Mouse (Mus musculus) embryonic facial prominence, embryonic 15.5 days (tissue): ENCODE measurements around the gene Tifab. TPM values are rescaled to one million over a fixed set of nuclear protein-coding genes. Genes with fewer than 3 reads are reported as not detected.
A peak's percentile ranks its signal among the peaks of the same experiment; 100 is the strongest.

Experiments
- ATAC-seq: fragments of 200-750 bp; cut with Nextera tagmentation; 2 replicates; pipeline ENCODE4 v1.8.0; 2017; ENCODE audit warnings: low read depth, moderate TSS enrichment; ENCODE audit not compliant: insufficient number of reproducible peaks, low FRiP score, low TSS enrichment
- H3K27ac ChIP-seq: fragments of 300-500 bp; sonication (generic); replicated peaks from 2 replicates; pipeline ENCODE4 v1.5.1; 2015; ENCODE audit warnings: mild to moderate bottlenecking, inconsistent platforms
- H3K27me3 ChIP-seq: fragments of 300-500 bp; sonication (generic); 2 replicates; pipeline ENCODE4 v1.6.1; 2015; ENCODE audit warnings: inconsistent platforms
- H3K36me3 ChIP-seq: fragments of 300-500 bp; sonication (generic); 2 replicates; pipeline ENCODE4 v1.6.1; 2015; ENCODE audit warnings: mild to moderate bottlenecking, inconsistent platforms
- H3K4me1 ChIP-seq: fragments of 300-500 bp; sonication (generic); 2 replicates; pipeline ENCODE4 v1.6.1; 2015; ENCODE audit warnings: inconsistent platforms
- H3K4me2 ChIP-seq: fragments of 300-500 bp; sonication (generic); replicated peaks from 2 replicates; pipeline ENCODE4 v1.6.1; 2015; ENCODE audit warnings: mild to moderate bottlenecking, inconsistent platforms
- H3K4me3 ChIP-seq: fragments of 300-500 bp; sonication (generic); replicated peaks from 2 replicates; pipeline ENCODE4 v1.5.1; 2015; ENCODE audit warnings: mild to moderate bottlenecking, inconsistent platforms
- H3K9ac ChIP-seq: fragments of 300-500 bp; sonication (generic); 2 replicates; pipeline ENCODE4 v1.6.1; 2015; ENCODE audit warnings: inconsistent platforms
- H3K9me3 ChIP-seq: fragments of 300-500 bp; sonication (generic); replicated peaks from 2 replicates; pipeline ENCODE4 v1.6.1; 2016; ENCODE audit warnings: inconsistent platforms
- WGBS: fragments of 180-500 bp; shearing (Covaris S2); methylation state at CpG from one replicate; pipeline ENCODE4 v1.1.7; 2015; 5-methylcytosine and 5-hydroxymethylcytosine counted together
- polyA plus RNA-seq: library from polyadenylated mRNA; unstranded; fragments of >200 nt; fragmentation: Nextera tagmentation; extraction: Ambion mirVana; gene quantifications from 2 replicates; pipeline ENCODE4 v1.2.1, GENCODE M21; 2015

The Tifab gene
- polyA plus RNA-seq, 1 experiment from 2014 or later = 3.7 TPM

DNA sequence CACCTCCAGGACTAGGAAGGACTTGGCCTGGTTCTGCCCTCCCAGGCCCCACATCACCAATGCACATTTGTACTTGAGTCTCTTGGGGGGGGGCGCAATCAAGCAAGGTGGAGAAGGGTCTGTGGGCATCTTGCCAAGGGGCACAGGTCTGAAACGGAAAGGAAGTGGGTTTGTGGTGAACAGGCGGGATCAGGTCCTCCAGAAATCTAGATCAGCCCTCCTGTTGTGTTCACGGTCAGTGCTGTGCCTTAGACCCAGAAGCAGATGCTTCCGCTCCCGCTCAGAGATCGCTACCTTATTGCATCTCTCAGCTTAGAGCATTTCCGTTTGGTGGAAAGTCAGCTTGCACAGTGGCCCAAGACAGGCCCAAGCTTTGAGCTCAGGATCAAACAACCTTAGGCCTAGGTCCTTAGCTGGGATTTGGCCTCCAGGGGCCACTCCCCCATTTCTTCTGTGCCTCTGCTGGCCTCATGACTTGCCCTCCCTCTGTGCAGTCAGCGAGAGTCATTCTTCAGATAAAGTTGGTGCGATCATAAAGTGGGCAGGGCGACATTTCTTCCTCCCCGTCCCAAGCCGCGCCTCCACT is 19.6 kb downstream of the Tifab start:
- no peak for ATAC-seq
- no peaks in the 10 kb centered on the region for H3K36me3 ChIP-seq
- H3K4me2 ChIP-seq = no peak overlapping the region
- no peak overlapping the region for H3K9ac ChIP-seq
- WGBS = 43% methylated on average over 14 of the region's 14 CpGs
- no peak overlapping the region for H3K27ac ChIP-seq
- H3K27me3 ChIP-seq = no peaks in the 10 kb centered on the region
- no peaks in the 10 kb centered on the region for H3K9me3 ChIP-seq
- no peak overlapping the region for H3K4me3 ChIP-seq
- peaks cover 36% of the 10 kb centered on the region for H3K4me1 ChIP-seq

DNA sequence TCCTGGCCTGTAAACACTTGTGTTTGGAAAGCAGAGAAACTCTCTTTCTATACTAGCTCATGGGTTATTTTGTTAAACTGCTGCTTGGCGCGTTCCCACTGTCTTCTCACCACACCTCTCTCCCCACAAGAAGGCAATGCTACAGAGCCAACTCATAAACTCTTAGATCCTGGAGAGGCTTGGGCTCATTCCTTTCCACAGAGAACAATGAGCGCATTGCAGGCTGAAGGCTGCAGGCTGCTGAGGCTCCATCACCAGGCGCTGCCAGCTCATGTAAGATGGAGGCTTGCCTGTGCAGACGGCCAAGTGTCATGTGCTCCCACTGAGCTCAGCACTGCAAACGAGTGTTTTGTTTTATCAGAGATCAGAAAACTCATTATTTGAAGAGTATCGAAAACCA is 23.0 kb downstream of the Tifab start:
- peaks cover 32% of the 10 kb centered on the region for H3K4me1 ChIP-seq
- no peak overlapping the region for H3K4me3 ChIP-seq
- WGBS = 56% methylated on average over 7 of the region's 7 CpGs
- no peak overlapping the region for H3K9ac ChIP-seq
- no peaks in the 10 kb centered on the region for H3K36me3 ChIP-seq
- 0 out of 2 replicates have a peak overlapping the region, but pooled peaks have one; percentile 58 for H3K27ac ChIP-seq
- no peaks in the 10 kb centered on the region for H3K27me3 ChIP-seq
- H3K9me3 ChIP-seq = no peaks in the 10 kb centered on the region
- H3K4me2 ChIP-seq = no peak overlapping the region
- ATAC-seq = no peak

DNA sequence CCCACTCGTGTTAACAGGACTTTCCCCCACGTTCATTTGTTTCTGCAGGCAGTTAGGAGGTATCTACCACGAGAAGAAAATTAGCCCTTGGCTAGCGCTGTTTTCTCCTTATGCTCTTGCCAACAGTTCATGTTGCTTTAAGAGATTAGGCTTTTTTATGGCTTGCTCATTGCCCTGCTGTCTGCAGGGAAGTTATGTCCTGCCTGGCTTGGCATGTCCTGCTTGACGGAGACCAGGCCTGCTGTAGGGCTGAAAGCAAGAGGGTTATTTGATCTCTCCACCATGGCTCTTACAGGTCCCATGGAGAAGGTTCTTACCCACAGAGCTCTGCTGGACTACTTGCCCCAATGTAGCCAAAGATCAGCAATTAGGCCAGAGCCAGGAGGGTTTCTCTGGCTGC is 23.6 kb downstream of the Tifab start:
- no peak for ATAC-seq
- Histone ChIP-seq H3K9ac (no peak overlapping the region), H3K4me1 (peaks cover 31% of the 10 kb centered on the region), H3K4me2 (no peak overlapping the region), H3K9me3 (no peaks in the 10 kb centered on the region), H3K27ac (peak overlapping the region; percentile 58), H3K36me3 (no peaks in the 10 kb centered on the region), H3K27me3 (no peaks in the 10 kb centered on the region), H3K4me3 (no peak overlapping the region)
- 41% methylated on average over 5 of the region's 5 CpGs for WGBS

DNA sequence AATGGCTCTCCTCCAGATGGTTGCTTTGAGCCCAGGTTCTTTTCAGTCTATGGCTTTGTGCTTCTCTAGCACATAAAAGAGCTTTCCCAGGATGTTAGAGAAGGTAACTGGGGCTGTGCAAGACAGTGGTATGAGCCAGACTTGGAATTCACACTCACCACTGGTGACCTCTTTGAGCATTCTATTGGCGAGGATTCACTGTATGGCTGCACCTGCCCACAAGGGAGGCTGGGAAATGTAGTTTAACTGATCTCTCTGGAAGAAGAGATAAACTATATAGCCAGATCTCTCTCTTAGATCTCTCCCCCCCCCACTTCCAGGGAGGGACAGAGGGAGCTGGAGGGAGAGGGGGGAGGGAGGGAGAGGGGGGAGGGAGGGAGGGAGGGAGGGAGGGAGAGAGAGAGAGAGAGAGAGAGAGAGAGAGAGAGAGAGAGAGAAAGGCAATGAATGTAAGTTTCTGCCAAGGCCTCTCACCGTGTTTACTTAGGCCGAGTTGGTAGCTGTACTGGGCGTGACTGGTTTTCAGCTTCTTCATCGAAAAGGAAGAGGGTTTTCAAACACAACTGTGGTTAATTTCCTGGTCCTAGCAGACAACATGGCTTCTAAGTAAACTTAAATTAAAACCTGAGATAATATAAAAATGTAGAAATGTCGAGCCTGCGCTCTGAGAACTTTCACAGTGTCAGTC is 25.8 kb downstream of the Tifab start:
- 56% methylated on average over 7 of the region's 7 CpGs for WGBS
- no peak overlapping the region for H3K27ac ChIP-seq
- H3K27me3 ChIP-seq = no peaks in the 10 kb centered on the region
- no peak overlapping the region for H3K9ac ChIP-seq
- no peak overlapping the region for H3K4me3 ChIP-seq
- H3K4me1 ChIP-seq = peaks cover 19% of the 10 kb centered on the region
- no peak overlapping the region for H3K4me2 ChIP-seq
- no peak for ATAC-seq
- H3K36me3 ChIP-seq = no peaks in the 10 kb centered on the region
- H3K9me3 ChIP-seq = no peaks in the 10 kb centered on the region

DNA sequence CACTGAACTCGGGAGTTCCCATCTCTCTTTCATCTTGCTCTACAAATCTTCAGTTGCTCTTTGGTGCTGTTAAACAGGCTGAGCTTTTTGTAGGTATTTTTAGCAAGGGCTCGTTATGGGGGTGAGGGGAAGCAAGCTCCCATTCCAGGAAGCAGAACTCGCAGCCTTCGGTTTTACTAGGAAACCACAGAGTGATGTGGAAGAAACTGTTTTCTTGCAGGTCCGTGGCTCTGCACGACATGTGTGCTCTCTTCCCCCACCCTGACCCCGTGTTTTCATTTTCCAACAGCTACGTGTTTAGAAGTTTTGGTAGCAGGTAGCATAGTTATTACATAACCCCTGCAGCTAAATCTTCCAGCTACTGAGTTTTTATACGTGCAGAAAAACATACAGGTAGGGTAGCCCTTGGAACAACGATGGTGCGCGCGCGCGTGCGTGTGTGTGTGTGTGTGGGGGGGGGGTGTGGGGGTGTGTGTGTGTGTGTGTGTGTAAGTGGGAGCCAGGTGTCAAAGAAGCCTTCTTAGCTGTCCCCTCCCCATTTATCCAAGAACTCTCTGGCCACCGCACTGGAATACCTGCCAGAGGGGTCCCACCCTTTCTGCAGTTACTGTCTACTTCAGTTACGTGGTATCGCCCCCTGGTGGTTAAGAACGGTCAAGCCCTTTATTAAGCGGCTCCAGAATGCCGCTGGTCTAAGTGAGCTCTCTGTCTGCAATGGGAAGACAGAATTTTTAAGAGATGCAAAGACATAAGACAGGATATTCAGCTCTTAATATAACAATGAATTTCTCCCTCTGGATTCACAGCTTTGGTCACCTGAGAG is 27.1 kb downstream of the Tifab start:
- 34% methylated on average over 22 of the region's 22 CpGs for WGBS
- 0 out of 2 replicates have a peak, but pooled peaks have one; percentile 67 for ATAC-seq
- peaks cover 19% of the 10 kb centered on the region for H3K4me1 ChIP-seq
- peak overlapping the region; percentile 38 for H3K4me2 ChIP-seq
- no peak overlapping the region for H3K9ac ChIP-seq
- no peaks in the 10 kb centered on the region for H3K36me3 ChIP-seq
- no peaks in the 10 kb centered on the region for H3K27me3 ChIP-seq
- peak overlapping the region; percentile 19; the same call in 1 of the 2 replicates for H3K4me3 ChIP-seq
- no peaks in the 10 kb centered on the region for H3K9me3 ChIP-seq
- H3K27ac ChIP-seq = no peak overlapping the region

DNA sequence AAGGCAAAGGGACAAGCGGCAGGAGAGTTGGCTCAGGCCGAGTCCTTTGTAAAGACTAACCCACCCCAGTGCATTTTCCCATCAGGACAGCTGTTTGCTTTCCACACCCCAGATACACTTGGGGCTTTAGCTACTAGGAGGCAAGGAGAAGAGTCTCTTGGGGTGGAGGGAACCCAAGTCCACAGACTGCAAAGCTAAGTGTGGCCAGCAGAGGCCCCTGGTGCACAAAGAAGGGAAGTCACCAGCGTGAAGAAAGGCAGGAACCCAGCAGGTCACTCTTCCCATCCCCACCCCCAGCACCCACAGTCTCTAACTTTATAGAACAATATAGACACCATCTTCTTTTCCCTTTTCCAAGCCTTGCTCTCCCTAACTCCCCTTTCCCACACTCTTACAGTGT is 33.2 kb downstream of the Tifab start:
- WGBS = 45% methylated on average over 3 of the region's 3 CpGs
- Histone ChIP-seq H3K27ac (no peak overlapping the region), H3K9ac (no peak overlapping the region), H3K36me3 (no peaks in the 10 kb centered on the region), H3K9me3 (no peaks in the 10 kb centered on the region), H3K27me3 (no peaks in the 10 kb centered on the region), H3K4me1 (no peaks in the 10 kb centered on the region), H3K4me3 (no peak overlapping the region), H3K4me2 (no peak overlapping the region)
- no peak for ATAC-seq

- no peak overlapping the region for H3K4me3 ChIP-seq
- WGBS = 57% methylated on average over 2 of the region's 2 CpGs
- no peaks in the 10 kb centered on the region for H3K36me3 ChIP-seq
- no peaks in the 10 kb centered on the region for H3K9me3 ChIP-seq
- no peaks in the 10 kb centered on the region for H3K4me1 ChIP-seq
- H3K9ac ChIP-seq = no peak overlapping the region
- ATAC-seq = no peak
- H3K27me3 ChIP-seq = no peaks in the 10 kb centered on the region
- no peak overlapping the region for H3K27ac ChIP-seq
- H3K4me2 ChIP-seq = no peak overlapping the region
Observed at GRCm38 (mm10) chr13:56144021-56144420, 34.7 kb downstream of the Tifab start.

DNA sequence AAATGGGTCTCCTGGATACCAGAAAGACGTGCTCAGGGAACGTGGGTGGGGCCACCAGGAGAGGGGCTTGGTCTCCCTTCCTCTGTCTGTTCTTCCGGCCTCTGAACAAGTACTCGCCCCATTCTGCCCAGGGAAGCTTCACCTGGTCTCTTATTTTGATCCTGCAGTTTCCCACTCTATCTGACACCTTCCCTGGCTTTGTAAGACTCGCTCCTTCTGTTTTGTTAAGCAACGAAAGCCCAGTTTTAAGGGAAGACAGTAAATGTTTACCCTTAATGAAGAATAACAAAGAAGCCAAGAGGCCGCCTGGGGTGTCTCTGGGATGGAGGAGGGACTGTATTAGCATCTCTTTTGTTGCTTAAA is 35.6 kb downstream of the Tifab start:
- Histone ChIP-seq H3K9ac (no peak overlapping the region), H3K27me3 (no peaks in the 10 kb centered on the region), H3K4me3 (no peak overlapping the region), H3K36me3 (no peaks in the 10 kb centered on the region), H3K4me1 (no peaks in the 10 kb centered on the region), H3K27ac (no peak overlapping the region), H3K4me2 (no peak overlapping the region), H3K9me3 (no peaks in the 10 kb centered on the region)
- WGBS = 36% methylated on average over 7 of the region's 7 CpGs
- ATAC-seq = no peak

DNA sequence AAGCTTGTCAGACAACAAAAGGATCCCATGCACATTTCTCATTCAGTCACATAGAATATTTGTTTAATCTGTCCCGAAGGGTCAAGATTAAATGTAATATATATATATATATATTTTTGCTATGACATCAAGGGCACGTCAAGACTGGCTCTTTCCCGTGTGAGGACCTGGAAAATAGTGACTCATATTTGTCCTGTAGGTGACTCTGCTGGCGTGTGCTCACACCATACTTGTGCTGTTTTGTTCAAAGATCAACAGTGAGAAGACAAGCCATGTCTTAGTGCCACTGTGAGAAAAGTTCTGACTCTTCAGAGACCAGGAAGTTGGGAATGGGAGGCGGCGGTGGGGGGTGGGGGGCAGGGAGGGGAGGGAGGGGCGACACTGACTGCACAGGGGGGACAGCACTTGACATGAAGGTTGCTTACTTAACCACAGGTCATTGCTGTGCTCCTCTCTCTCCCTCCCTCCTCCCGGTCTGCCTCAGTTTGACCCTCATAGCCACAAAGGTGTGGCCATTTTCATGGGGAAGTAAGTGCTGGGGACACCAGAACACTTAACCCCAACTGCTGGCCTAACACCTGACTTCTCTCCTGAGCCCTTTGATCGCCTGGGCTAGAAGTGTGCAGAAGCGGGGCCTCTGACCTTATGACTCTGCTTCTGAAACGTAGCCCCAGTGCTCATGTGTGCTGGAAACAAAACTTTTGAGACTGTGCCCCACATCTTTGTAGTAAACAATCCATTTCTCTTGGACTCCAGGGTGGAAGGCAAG is 36.1 kb downstream of the Tifab start:
- ATAC-seq = no peak
- H3K9ac ChIP-seq = no peak overlapping the region
- H3K4me3 ChIP-seq = no peak overlapping the region
- H3K4me2 ChIP-seq = no peak overlapping the region
- no peaks in the 10 kb centered on the region for H3K4me1 ChIP-seq
- no peaks in the 10 kb centered on the region for H3K27me3 ChIP-seq
- H3K36me3 ChIP-seq = no peaks in the 10 kb centered on the region
- WGBS = 28% methylated on average over 11 of the region's 11 CpGs
- H3K9me3 ChIP-seq = no peaks in the 10 kb centered on the region
- H3K27ac ChIP-seq = no peak overlapping the region

DNA sequence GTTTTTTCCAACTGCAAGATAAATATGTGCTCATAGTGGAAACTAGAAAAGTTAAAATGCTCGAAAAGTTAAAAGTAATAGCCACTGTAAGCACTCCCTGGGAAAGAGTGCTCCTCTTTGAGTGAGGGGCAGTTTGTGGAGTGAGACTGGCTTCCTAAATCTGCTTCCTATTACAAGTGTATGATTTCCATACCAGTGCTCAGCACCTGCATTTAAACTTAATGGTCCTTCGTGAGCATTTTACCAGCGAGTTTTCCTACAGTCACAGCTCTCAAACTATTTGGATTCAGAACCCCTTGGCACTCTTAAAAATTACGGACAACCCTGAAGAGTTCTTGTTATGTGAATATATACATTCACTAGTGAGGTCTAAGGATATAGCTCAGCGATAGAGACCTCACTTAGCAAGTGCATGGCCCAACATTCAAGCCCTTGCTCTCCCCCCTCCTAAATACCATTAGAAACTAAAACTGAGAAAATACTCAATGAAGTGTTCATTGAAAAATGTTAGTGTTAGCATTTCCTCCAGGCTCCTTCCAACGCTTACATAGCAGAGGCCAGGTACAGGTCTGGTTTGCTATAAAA is 39.4 kb downstream of the Tifab start:
- WGBS = 43% methylated on average over 6 of the region's 6 CpGs

GRCm38 (mm10) chr13:56136200-56136599 is 42.5 kb downstream of the Tifab start, which contains the start of gene H2afy:
Gene H2afy (minus strand): TSS chr13:56136361.
- 0 out of 2 replicates have a peak, but pooled peaks cover 7% of the 10 kb centered on the region for H3K36me3 ChIP-seq
- H3K4me3 ChIP-seq = peak within 1 kb of the TSS; percentile 94
- peaks cover 35% of the 10 kb centered on the region for H3K4me1 ChIP-seq
- H3K27me3 ChIP-seq = no peaks in the 10 kb centered on the region
- peak within 1 kb of the TSS; percentile 87 for H3K27ac ChIP-seq
- peak within 1 kb of the TSS; percentile 67 for H3K4me2 ChIP-seq
- WGBS = 87% methylated on average over 2 of the region's 2 CpGs
- peak within 1 kb of the TSS; percentile 95 for H3K9ac ChIP-seq
- H3K9me3 ChIP-seq = no peaks in the 10 kb centered on the region
- no peak for ATAC-seq

More for the DNA sequence above, 39.4 kb downstream of the Tifab start:
- H3K4me1 ChIP-seq = peaks cover 9% of the 10 kb centered on the region
- no peaks in the 10 kb centered on the region for H3K36me3 ChIP-seq
- H3K4me3 ChIP-seq = no peak overlapping the region
- H3K9ac ChIP-seq = no peak overlapping the region
- H3K27ac ChIP-seq = no peak overlapping the region
- no peaks in the 10 kb centered on the region for H3K9me3 ChIP-seq
- no peak for ATAC-seq
- H3K27me3 ChIP-seq = no peaks in the 10 kb centered on the region
- H3K4me2 ChIP-seq = no peak overlapping the region
